Mouse (Mus musculus): ENCODE results near the gene Elf4. TPM values are rescaled to one million over a fixed set of nuclear protein-coding genes. Genes with fewer than 3 reads are reported as not detected.
"Not testable (repeated sequence)": the region's sequence is repeated elsewhere in the genome, so short reads cannot be mapped to it uniquely, and the experiment has no call there.

The Elf4 gene
- total RNA-seq, 2 experiments from 2014 or later: 0.87 to 1.2 TPM

DNA sequence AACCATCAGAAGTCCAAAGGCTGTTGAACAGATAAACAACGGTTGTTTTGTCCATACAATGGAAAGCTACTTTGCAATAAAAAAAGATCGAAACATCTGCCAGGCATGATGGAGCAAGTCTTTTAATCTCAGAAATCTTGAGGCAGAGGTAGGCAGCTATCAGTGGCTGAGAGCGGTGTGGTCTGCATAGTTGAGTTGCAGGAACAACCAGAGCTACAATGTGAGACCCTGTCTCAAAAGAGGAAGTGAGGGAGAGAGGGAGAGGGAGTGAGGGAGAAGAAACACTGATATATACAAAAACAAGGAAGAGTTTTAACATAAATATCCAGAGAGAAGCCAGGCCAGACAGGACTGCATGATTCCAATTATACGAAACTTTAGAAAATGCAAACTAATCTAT is 18.3 kb downstream of the Elf4 start:
- intact Hi-C loops (cut with DNase I): no loop called here
- DNase-seq (ENCODE audit: low spot score in 2 of 2): no peak

- no peak for DNase-seq (ENCODE audit: low spot score in 2 of 2)
- intact Hi-C loops (cut with DNase I): no loop called here
Measured at GRCm38 (mm10) chrX:48441954-48442353, 21.0 kb downstream of the Elf4 start.

- intact Hi-C loops (cut with DNase I): no loop called here
- no peak for DNase-seq (ENCODE audit: low spot score in 2 of 2)
Measured at GRCm38 (mm10) chrX:48441548-48441947, 21.4 kb downstream of the Elf4 start.

DNA sequence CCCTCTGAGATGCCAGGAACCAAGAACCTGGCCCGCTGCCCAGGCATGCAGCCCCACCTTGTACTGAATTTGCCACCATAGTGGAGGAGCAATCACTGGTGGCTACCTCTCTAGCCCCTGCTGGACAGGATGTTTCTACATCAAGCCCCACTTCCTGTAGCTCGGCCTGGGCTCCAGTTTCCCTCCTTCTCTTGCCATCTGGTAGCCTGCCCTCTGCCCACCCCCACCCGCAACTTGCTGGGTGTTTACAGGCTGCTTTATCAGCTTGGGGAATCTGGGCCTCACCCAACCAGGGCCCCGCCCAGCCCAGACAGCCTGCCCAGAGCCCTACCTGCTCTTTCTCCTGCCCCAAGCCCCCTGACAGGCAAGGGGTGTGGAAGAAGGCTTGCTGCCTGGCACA is 23.9 kb downstream of the Elf4 start:
- DNase-seq (ENCODE audit: low spot score in 2 of 2): no peak
- intact Hi-C loops (cut with DNase I): no loop called here

DNA sequence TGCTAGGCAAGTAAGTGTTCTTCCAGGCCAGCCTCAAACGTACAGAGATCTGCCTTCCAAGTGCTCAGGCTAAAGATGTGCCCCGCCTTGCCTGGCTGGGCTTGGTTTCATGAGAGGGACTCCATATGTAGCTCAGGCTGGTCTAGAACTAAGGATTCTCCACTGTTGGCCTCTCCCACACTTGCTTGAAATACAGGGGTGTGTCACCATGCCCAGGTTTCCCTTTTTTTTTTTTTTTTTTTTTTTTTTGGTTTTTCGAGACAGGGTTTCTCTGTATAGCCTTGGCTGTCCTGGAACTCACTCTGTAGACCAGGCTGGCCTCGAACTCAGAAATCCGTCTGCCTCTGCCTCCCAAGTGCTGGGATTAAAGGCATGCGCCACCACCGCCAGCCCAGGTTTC is 26.9 kb downstream of the Elf4 start:
- intact Hi-C loops (cut with DNase I); DNase-seq (ENCODE audit: low spot score in 2 of 2): not testable (repeated sequence)

- intact Hi-C loops (cut with DNase I): no loop called here
- no peak for DNase-seq (ENCODE audit: low spot score in 2 of 2)
Measured at GRCm38 (mm10) chrX:48435477-48435900, 27.4 kb downstream of the Elf4 start.

- DNase-seq (ENCODE audit: low spot score in 2 of 2): no peak
- intact Hi-C loops (cut with DNase I): no loop called here
Measured at GRCm38 (mm10) chrX:48434251-48434650, 28.7 kb downstream of the Elf4 start.

GRCm38 (mm10) chrX:48433527-48433899 is 29.4 kb downstream of the Elf4 start:
- intact Hi-C loops (cut with DNase I): no loop called here
- no peak for DNase-seq (ENCODE audit: low spot score in 2 of 2)

DNA sequence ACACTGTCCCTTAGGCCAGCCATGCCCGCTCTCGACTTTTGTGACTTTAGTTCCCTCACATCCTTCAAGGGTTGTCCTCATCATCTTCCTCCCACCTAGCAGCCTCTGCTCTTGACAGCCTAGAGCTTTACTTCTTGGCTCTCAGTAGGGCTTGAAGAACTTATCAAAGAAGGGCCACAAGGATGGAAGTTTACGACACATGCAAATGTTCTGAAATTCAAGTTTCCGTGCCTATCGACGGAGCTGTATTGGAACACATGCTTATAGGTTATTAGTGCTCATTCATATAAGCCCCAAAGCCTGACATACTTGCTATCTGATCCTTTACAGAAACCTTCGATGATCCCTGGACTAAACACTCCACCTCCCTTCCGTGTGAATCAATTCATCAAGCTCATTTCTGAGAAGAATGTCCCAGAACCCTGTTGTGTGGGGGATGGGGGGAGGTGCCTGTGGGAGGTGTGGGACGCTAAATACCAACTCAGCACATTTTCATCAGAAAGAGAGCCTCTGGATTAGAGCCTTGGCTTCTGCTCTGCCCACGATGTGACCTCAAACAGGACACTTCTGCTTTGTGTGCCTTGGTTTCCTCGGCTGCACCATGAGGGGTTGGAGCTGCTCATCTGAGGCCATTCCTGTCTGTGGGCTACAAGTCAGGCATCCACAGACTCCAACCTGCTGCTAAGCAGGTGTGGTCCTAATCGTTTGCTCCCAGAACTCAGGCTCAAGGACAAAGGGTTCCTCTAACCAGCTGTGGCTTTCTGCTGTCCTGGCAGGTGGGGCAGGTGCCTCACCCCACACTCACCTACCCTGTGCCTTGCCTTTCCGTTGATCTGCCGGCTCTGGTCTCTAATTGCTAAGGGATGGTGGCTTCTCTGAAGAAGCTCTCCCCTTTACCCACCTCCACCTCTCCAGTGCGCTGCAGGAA is 30.1 kb downstream of the Elf4 start:
- DNase-seq (ENCODE audit: low spot score in 2 of 2): no peak

GRCm38 (mm10) chrX:48429538-48429937 is 33.4 kb downstream of the Elf4 start:
- intact Hi-C loops (cut with DNase I): no loop called here
- no peak for DNase-seq (ENCODE audit: low spot score in 2 of 2)

More for the DNA sequence above, 30.1 kb downstream of the Elf4 start:
- intact Hi-C loops (cut with DNase I): no loop called here

- intact Hi-C loops (cut with DNase I): no loop called here
- DNase-seq (ENCODE audit: low spot score in 2 of 2): no peak
Measured at GRCm38 (mm10) chrX:48429100-48429499, 33.8 kb downstream of the Elf4 start.

DNA sequence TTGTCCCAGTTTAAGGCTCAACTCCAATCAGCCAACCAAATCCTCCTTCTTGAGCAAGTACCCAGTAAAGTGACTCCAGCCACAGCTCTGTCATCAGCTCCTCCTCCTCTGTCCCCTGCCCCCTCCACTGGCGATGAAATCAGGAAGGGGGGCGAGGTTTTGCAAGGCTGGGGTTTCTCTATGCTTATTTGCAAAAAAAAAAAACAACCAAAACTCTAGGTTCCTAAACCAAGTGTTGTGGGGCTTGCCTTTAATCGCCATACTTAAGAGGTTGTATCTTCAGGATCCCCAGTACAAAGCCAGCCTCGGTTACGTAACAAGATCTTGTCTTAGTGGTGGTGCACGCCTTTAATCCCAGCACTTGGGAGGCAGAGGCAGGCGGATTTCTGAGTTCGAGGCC is 34.3 kb downstream of the Elf4 start:
- intact Hi-C loops (cut with DNase I): no loop called here
- DNase-seq (ENCODE audit: low spot score in 2 of 2): no peak

- intact Hi-C loops (cut with DNase I): no loop called here
Measured at GRCm38 (mm10) chrX:48428241-48428640, 34.7 kb downstream of the Elf4 start.

DNA sequence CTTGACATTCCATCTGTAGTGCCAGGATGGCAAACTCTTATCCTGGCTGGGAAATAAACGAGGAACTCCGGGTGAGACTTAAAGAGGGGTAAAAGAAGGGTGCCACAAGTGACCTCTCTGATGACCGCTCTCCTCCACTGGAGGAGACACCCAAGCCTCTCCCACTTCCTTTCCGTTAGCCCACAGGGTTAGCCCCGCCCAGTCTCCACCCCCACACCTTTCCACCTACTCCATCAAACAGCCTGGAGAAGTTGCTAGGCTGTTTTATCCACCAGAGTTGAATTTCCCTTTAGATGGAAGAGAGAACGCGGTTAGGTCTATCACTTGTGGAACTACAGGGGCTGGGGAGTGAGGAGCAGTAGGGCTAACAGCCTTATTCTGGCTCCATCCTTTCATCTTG is 37.7 kb downstream of the Elf4 start:
- intact Hi-C loops (cut with DNase I): no loop called here
- no peak for DNase-seq (ENCODE audit: low spot score in 2 of 2)

More at GRCm38 (mm10) chrX:48428241-48428640, 34.7 kb downstream of the Elf4 start:
- DNase-seq (ENCODE audit: low spot score in 2 of 2): no peak

DNA sequence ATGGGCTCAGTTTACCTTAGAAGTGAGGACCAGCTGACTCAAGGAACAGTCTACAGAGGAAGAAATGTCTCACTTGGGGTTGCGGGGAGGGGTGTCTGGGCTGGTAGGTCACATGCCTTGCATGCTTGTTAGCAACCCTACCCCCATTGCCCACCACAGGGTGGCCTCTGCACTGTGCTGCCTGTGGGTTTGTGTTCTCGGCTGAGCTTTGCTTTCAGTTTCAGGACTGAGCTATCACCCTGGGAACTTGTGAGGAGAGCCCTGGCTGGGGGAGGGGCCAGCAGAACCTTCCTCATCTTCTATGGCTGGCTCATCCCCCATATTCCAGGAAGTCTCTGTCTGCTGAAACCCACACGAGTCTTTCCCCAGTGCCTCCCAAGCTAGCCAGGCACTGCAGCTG is 38.3 kb downstream of the Elf4 start:
- peak; percentile 4 to 15 for DNase-seq (ENCODE audit: low spot score in 2 of 2)
- intact Hi-C loops (cut with DNase I): loop anchor here (5.0 kb wide), 2 partner anchors 38 to 108 kb away; partner anchors contain the start of gene Elf4

DNA sequence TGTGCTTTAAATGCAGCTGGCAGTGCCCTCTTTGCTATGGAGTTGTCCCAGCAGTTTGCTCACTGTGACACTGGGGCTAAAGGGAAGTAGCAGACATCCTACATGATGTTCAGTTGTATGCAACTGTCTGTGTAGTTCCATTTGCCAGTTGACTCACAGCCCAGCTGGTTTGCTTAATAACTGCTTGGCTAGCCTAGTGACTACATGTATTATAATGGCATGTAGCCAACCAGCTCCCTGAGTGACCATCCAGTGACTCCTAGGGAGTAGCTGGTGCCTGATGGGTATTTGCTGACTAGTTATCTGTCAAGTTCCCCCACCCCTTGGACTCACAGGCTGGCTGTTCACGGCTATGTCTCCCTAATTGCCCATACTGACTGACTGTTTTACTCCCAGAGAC is 39.3 kb downstream of the Elf4 start:
- DNase-seq (ENCODE audit: low spot score in 2 of 2): no peak
- intact Hi-C loops (cut with DNase I): loop anchor here (5.0 kb wide), 2 partner anchors 39 to 109 kb away; partner anchors contain the start of gene Elf4

DNA sequence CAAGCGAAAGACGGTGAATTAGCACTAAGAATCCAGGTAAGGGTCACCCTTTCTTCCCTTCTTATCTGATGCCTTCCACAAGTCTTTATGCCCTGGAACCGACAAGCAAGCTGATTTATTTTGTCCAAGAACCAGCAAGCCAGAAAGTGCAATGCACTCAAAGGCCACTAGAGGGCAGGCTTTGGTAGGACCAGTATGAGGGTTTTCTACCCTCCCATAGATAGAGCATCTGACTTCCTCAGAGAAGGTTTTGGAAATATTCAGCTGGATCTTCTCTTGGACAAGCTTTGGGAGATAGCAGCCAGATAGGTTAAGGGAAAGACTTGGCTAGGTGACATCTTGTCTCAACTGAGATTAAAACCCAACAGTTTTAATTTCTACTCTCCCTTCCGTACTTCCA is 39.9 kb downstream of the Elf4 start:
- intact Hi-C loops (cut with DNase I): loop anchor here (5.0 kb wide), 2 partner anchors 39 to 109 kb away; partner anchors contain the start of gene Elf4
- DNase-seq (ENCODE audit: low spot score in 2 of 2): peak; percentile 67 to 73

- DNase-seq (ENCODE audit: low spot score in 2 of 2): no peak
- intact Hi-C loops (cut with DNase I): loop anchor here (10.0 kb wide), 1 partner anchor 424 kb away; no protein-coding TSS in a partner anchor
Measured at GRCm38 (mm10) chrX:48418417-48418816, 44.5 kb downstream of the Elf4 start.

DNA sequence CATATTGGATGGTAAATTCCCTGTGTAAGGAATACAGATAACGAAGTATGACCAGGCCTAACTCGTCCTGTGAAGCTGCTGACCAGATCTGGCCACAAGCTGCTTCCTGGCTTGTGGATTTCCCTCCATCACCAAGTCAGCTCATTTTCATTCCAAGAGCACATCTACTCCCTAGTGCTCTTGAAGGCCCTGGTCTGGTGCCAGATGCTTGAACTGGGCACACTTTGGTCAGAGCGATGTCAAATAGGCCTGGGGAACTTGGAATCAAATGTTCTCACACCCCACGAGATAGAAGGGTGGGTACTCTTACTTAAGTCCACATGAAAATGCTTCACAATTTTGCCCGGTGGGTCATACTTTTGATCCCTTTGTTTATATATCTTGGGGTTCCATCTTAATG is 48.6 kb downstream of the Elf4 start:
- no peak for DNase-seq (ENCODE audit: low spot score in 2 of 2)
- intact Hi-C loops (cut with DNase I): loop anchor here (10.0 kb wide), 1 partner anchor 419 kb away; no protein-coding TSS in a partner anchor

- intact Hi-C loops (cut with DNase I): loop anchor here (10.0 kb wide), 1 partner anchor 418 kb away; no protein-coding TSS in a partner anchor
Measured at GRCm38 (mm10) chrX:48412629-48413028, 50.3 kb downstream of the Elf4 start.

GRCm38 (mm10) chrX:48410388-48410776 is 52.5 kb downstream of the Elf4 start:
- intact Hi-C loops (cut with DNase I): loop anchor here (10.0 kb wide), 1 partner anchor 416 kb away; no protein-coding TSS in a partner anchor

More at GRCm38 (mm10) chrX:48412629-48413028, 50.3 kb downstream of the Elf4 start:
- DNase-seq (ENCODE audit: low spot score in 2 of 2): no peak

More at GRCm38 (mm10) chrX:48410388-48410776, 52.5 kb downstream of the Elf4 start:
- no peak for DNase-seq (ENCODE audit: low spot score in 2 of 2)

Data from left cerebral cortex, postnatal 14 days (tissue).